Mouse (Mus musculus) left cerebral cortex, adult 2 months (tissue): ENCODE results near the gene Stau1. TPM values are rescaled to one million over a fixed set of nuclear protein-coding genes. Genes with fewer than 3 reads are reported as not detected.

Source experiments
- DNase-seq, 2 experiments: peaks; one replicate each; pipeline ENCODE4 v3.0.0; 2021 to 2022; ENCODE audit warnings: low spot score in 2 of 2, mixed read lengths in 1 of 2; ENCODE audit errors: extremely low spot score in 1 of 2
- H3K27ac ChIP-seq: fragments of 200-600 bp; 2 replicates; pipeline ENCODE4 v1.8.1; 2022
- H3K4me3 ChIP-seq: fragments of 200-600 bp; 2 replicates; pipeline ENCODE4 v1.8.1; 2022
- CTCF ChIP-seq: fragments of 200-600 bp; IDR thresholded peaks from 2 replicates; pipeline ENCODE4 v1.8.1; 2022; ENCODE audit warnings: antibody characterized with exemption, mild to moderate bottlenecking, moderate library complexity
- intact Hi-C: fragments of 180-260 bp; cut with DNase I; formaldehyde crosslinking; loops from one replicate; pipeline ENCODE4 v1.15.1; 2025
- total RNA-seq, 2 experiments: library from RNA; stranded (reverse); gene quantifications; 2 replicates each; pipeline ENCODE4 v1.2.3; 2021

Stau1 gene
- total RNA-seq, 2 experiments from 2014 or later = 73.3 to 77.4 TPM

- Histone ChIP-seq H3K27ac (no peak overlapping the region), H3K4me3 (no peak overlapping the region)
- DNase-seq = no peak
- intact Hi-C loops = no loop called here
- no peak for TF ChIP-seq CTCF
Measured at GRCm38 (mm10) chr2:166948246-166948645, 47.9 kb downstream of the Stau1 start.

DNA sequence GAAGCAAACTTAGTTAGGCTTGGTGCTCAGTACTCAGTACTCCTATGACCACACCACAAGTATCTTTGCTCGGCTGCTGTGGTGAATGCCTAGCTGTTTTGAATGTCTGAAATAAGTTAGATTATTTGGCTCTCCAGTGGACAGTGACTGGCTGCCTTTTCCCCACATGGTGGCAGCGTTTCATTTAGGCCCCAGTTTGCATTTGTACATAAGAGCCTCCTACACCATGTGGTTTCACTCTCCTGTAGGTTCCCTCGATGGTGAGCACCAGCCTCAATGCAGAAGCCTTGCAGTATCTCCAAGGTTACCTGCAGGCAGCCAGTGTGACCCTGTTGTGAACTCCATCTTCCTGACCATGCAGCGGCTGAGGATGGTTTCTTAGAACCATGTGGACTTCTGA lies 50.6 kb downstream of the Stau1 start:
- Histone ChIP-seq H3K27ac (no peak overlapping the region), H3K4me3 (no peak overlapping the region)
- TF ChIP-seq CTCF = peak; percentile 42
- intact Hi-C loops = no loop called here
- no peak for DNase-seq

GRCm38 (mm10) chr2:166944346-166944745 lies 51.8 kb downstream of the Stau1 start:
- no peak for DNase-seq
- Histone ChIP-seq H3K27ac (no peak overlapping the region), H3K4me3 (no peak overlapping the region)
- intact Hi-C loops = no loop called here
- no peak for TF ChIP-seq CTCF

DNA sequence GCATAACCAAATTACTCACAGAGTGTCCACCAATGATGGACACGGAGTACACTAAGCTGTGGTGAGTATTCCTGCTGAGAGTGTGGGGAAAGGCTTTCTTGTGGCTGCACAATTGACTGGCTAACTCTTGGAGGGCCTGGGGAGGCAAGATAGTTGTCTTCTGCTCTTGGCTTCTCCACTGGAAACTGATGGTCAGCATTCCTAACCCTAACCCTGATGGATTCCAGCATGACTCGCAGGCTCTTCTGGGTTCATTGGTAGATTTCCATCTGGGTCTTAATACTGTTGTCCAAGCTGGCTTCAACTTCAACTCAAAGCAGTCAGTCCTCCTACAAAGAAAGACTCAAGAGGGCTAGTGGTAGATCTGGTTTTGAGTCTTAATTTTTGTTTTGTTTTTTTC lies 53.0 kb downstream of the Stau1 start:
- no peak for TF ChIP-seq CTCF
- DNase-seq = no peak
- intact Hi-C loops = no loop called here
- Histone ChIP-seq H3K27ac (no peak overlapping the region), H3K4me3 (no peak overlapping the region)

DNA sequence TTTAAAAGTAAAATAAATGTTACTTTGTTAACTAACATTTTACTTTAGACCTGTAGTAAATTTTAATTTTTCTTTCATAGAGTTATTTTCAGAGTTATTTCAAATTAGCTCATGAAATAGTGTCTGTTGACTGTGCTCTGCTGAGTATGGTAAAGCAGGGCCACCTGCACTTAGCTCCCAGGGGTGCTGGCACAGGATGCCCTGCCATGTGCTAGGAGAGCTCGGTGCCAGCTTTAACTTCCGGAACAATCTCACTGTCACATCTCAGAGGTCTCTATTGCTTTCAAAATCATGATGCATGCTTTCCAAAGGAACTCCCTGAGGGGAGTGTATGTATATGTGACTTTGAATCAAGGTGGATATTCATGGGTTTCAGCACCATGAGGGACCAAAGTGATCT lies 59.9 kb downstream of the Stau1 start:
- Histone ChIP-seq H3K27ac (no peak overlapping the region), H3K4me3 (no peak overlapping the region)
- DNase-seq = no peak
- intact Hi-C loops = no loop called here
- TF ChIP-seq CTCF = no peak

- no peak for TF ChIP-seq CTCF
- intact Hi-C loops = no loop called here
Measured at GRCm38 (mm10) chr2:166935582-166935981, 60.5 kb downstream of the Stau1 start.

DNA sequence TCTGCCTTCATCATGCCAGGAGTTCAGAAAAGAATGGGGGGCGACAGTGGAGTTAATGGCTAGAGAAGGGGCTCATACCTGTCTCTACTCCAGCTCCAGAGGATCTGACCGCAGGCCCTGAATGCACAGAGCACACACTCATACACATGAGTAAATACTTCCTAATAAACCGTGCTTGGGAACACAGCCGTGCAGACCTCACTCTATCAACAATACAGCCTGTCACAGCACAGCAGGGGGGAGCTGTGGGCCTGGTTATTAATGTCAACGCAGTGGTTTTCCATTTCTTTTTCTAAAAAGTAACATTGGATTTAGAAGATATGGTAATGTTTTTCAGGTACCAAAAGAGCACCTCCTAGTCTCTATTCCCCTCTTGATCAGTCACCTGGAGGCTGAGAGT lies 61.7 kb downstream of the Stau1 start:
- Histone ChIP-seq H3K4me3 (no peak overlapping the region), H3K27ac (no peak overlapping the region)
- no peak for DNase-seq
- TF ChIP-seq CTCF = no peak
- intact Hi-C loops = no loop called here

More at GRCm38 (mm10) chr2:166935582-166935981, 60.5 kb downstream of the Stau1 start:
- H3K27ac ChIP-seq = no peak overlapping the region
- no peak overlapping the region for H3K4me3 ChIP-seq
- DNase-seq = no peak

DNA sequence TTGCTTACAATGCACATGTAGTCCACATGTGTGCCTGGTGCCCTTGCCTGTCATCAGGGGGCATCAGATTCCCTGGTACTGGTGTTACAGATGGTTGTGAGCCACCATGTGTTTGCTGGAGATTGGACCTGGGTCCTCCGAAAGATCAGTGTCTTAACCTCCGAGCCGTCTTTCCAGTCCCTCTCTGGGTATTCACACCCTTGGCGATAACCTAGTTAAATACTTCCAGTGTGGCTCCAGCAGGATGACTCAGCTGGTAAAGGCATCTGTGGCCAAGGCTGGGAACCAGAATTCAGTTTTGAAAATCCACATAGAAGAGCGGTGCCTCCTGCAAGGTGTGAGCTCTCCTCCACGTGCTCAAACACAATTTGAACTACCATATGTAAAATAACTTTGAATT lies 62.2 kb downstream of the Stau1 start:
- Histone ChIP-seq H3K4me3 (no peak overlapping the region), H3K27ac (no peak overlapping the region)
- no peak for TF ChIP-seq CTCF
- intact Hi-C loops = no loop called here
- no peak for DNase-seq

GRCm38 (mm10) chr2:166923971-166924370 lies 72.1 kb downstream of the Stau1 start:
- no peak overlapping the region for H3K4me3 ChIP-seq
- TF ChIP-seq CTCF = no peak
- no peak for DNase-seq
- H3K27ac ChIP-seq = no peak overlapping the region
- intact Hi-C loops = no loop called here

DNA sequence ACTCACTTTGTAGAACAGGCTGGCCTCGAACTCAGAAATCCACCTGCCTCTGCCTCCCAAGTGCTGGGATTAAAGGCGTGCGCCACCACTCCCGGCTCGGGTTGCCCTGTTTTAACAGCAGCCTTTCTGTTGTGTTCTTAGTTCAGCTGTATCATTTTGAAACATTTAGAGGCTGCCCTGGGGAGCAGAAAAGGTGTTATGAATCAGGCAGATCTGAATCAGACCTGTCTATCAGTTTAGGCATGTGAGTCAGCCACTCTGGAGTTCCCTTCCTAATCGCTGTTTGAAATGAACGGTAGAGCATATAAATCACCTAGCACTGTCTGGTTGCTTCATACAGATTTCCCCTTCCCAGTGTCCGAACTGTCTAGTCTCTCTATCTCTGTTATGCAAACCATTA lies 85.6 kb downstream of the Stau1 start:
- intact Hi-C loops = no loop called here
- no peak overlapping the region for H3K4me3 ChIP-seq
- no peak for TF ChIP-seq CTCF

DNA sequence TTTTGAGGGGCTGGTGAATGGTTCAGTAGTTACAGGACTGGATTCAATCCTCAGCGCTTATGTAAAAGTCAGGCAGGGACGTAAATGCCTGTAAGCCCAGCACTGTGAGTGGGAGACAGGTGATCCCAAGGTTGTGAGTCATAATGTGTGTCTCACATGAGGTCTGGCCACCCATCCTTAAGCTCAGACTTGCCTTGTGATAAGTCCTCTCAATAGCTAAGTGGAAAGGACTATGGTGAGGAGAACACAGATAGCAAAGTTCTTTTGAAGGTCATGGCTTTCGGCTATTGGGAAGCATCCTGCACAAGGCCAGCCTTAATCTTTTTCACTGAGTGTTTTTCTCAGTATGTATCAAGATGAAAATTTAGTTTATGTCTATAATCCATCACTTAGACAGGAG lies 86.4 kb downstream of the Stau1 start:
- no peak for TF ChIP-seq CTCF
- DNase-seq = no peak
- Histone ChIP-seq H3K27ac (no peak overlapping the region), H3K4me3 (no peak overlapping the region)
- intact Hi-C loops = loop anchor here (5.0 kb wide), 1 partner anchor 88 kb away; the partner anchor contains the start of gene Stau1

More for the DNA sequence above, 85.6 kb downstream of the Stau1 start:
- no peak for DNase-seq
- no peak overlapping the region for H3K27ac ChIP-seq

- no peak for TF ChIP-seq CTCF
- no peak for DNase-seq
- H3K4me3 ChIP-seq = peak overlapping the region; percentile 78
- intact Hi-C loops = loop anchor here (5.0 kb wide), 1 partner anchor 91 kb away; the partner anchor contains the start of gene Stau1
- H3K27ac ChIP-seq = peak overlapping the region; percentile 97
Measured at GRCm38 (mm10) chr2:166906523-166907182, 89.4 kb downstream of the Stau1 start.
